Mouse (Mus musculus) erythroblast, embryonic 14.5 days (primary cell): ENCODE results near the gene H1foo.

Experiments used
- GATA1 ChIP-seq: IDR thresholded peaks from 2 replicates; pipeline ENCODE4 v1.6.1; 2012; ENCODE audit warnings: low read length, inconsistent platforms, mixed read lengths
- TAL1 ChIP-seq: IDR thresholded peaks from 3 replicates; pipeline ENCODE4 v1.6.1; 2012; ENCODE audit warnings: low read length, inconsistent platforms, mixed read lengths

DNA sequence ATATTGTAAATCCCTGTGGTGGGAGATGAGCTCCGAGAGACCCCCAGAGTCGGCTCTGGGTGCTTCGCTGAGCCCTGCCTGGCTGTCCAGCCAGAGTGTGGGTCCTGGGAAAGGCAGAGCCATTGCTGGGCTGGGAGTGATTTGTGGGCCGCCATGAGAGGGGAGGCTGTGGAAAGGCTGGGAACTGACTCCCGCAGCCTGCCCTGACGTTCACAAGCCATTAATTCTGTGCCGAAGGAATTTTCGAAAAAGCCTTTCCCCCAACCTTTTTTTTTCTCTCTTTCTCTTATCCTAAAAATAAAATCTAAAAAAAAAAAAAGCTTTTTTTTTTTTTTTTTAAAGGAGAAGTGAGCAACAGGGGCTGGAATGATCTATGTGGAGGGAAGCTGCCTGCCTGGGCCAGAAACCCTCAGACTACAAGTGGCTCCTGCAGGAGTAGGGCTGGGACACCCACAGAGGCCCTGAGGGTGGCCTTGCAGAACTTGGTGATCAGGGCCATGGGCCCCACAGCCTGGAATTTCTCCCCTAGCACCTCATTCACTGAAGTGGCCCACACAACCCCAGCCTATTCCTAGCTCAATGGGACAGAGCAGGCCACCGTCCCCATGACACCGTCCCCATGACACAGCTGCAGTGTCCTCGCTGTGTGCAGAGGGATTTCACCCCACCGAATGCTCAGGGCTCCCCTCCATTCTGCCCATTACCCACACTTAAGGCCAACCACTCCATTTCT, 38.7 kb downstream of the H1foo start:
- TF ChIP-seq GATA1 (no peak), TAL1 (no peak)
